Mouse (Mus musculus) cerebellum, adult 8-10 months (tissue): ENCODE data around the gene Ofcc1.

Experiments used
- DNase-seq: peaks from one replicate; pipeline ENCODE4 v3.0.0; 2022

Gene Ofcc1

GRCm38 (mm10) chr13:39979294-39980061 lies 381.8 kb downstream of the Ofcc1 start:
- no peak for DNase-seq

- no peak for DNase-seq
Measured at GRCm38 (mm10) chr13:39968349-39969016, 392.8 kb downstream of the Ofcc1 start.

- DNase-seq, result no peak
Measured at GRCm38 (mm10) chr13:39957226-39957625, 404.0 kb downstream of the Ofcc1 start.

GRCm38 (mm10) chr13:39956017-39956416 lies 405.2 kb downstream of the Ofcc1 start:
- no peak for DNase-seq
